Mouse (Mus musculus) left cerebral cortex, postnatal 36 days (tissue): ENCODE data around the gene Fam193a. TPM values are rescaled to one million over a fixed set of nuclear protein-coding genes. Genes with fewer than 3 reads are reported as not detected.

ENCODE experiments used
- DNase-seq, 2 experiments: peaks; one replicate each; pipeline ENCODE4 v3.0.0; 2021 to 2022; ENCODE audit warnings: low spot score in 2 of 2, mixed read lengths in 1 of 2
- intact Hi-C: fragments of 180-260 bp; cut with DNase I; formaldehyde crosslinking; loops from one replicate; pipeline ENCODE4 v1.15.1; 2025
- total RNA-seq, 2 experiments: library from RNA; stranded (reverse); gene quantifications; 2 replicates each; pipeline ENCODE4 v1.2.3; 2021

Fam193a gene
- total RNA-seq, 2 experiments from 2014 or later: 40.0 to 44.5 TPM

DNA sequence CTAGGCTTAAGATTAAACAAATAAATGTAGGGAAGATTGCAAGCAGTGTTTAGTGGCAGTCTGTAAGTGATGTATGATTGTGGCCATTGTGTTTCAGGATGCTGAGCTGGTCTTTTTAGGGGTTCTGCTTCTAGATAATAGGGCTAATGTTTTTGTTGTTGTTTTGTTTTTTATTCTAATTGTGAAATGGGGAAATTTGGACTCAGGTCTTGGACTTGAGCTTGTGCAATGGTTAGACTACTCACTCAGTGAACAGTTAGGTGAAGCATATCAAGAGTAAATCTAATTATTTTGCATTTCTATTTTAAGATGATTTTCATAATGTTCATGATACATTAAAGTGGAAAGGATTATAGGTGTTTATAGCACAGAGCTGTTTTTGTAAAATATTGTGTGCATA is 2.8 kb downstream of the Fam193a start:
- no peak for DNase-seq
- intact Hi-C loops: no loop called here

DNA sequence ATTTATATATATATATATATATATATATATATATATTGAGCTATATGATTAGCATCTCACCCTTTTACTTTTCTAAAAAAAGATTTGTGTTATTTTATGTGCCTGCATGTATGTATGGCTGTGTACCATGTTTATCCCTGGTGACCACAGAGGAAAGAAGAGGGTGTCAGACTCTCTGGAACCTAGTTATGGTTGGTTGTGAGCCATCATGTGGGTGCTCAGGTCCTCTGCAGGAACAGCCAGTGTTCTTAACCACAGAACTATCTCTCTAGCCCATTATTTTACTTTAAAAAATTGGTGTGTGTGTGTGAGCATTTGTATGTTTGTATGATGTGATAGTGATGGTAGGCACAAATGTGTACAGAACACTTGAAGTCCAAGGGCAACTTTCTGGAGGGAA is 9.1 kb downstream of the Fam193a start:
- intact Hi-C loops: no loop called here
- no peak for DNase-seq

DNA sequence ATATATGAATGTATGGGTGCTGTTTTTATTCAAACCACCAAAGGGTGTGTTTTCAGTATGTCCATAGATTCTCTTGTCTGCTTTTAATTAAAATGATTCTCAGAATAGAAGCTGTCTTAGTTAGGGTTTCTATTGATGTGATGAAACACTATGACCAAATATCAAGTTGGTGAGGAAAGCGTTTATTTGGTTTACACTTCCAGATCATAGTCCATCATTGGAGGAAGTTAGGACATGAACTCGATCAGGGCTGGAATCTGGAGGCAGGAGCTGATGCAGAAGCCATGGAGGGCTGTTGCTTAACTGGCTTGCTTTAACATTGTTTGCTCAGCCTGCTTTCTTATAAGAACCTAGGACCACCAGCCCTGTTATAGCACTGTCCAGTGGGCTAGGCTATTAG is 12.0 kb downstream of the Fam193a start:
- intact Hi-C loops: no loop called here
- no peak for DNase-seq

DNA sequence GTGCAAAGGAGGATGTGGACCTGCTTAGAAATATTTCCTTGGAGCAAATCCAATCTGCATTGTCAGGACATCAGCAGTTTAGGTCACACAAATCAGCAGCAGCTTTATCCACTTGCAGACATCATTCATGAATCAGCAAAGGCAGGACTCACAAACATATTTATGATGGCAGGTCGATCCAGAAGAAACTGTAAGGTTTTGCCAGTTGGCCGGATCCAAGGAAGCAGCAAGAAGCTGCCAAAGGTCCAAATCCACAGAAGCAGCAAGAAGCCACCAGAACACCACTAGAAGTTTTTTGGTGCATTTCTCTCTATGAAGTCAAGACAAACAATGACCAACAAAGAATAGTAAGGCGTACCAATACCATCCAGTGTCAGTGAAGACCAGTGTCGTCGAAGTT is 15.9 kb downstream of the Fam193a start:
- DNase-seq: no peak
- intact Hi-C loops: no loop called here

DNA sequence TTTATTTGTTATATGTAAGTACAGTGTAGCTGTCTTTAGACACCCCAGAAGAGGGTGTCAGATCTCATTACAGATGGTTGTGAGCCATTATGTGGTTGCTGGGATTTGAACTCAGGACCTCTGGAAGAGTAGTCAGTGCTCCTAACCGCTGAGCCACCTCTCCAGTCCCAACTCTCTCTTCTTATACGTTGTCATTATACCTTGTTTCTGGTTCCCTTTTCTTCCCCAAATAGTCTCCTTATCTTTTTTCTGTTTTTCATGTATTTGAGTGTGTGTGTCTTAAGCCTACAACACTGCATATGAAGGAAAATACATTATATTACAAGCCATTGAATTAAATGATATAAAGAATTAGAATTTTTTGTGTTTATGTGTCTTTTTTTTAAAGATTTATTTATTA is 17.0 kb downstream of the Fam193a start:
- intact Hi-C loops: no loop called here
- DNase-seq: no peak

DNA sequence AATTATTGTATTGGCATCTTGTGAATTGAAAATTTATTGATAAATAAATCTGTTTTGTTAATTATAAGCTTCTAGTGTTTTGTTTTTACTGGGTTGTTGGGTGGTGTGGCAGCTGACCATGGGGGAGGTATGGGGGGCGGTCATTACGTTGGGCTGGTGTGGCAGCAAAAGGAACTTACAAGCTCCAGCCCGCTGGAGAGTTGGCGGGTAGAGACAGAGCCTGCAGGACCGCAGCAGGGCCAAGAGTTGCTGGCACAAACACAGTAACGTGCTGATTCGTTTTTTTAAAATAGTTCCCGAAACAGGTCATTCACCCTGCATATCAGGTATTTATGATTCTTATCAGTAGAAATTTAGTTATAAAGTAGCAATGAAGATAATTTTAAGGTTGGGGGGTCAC is 23.5 kb downstream of the Fam193a start:
- intact Hi-C loops: no loop called here
- no peak for DNase-seq

DNA sequence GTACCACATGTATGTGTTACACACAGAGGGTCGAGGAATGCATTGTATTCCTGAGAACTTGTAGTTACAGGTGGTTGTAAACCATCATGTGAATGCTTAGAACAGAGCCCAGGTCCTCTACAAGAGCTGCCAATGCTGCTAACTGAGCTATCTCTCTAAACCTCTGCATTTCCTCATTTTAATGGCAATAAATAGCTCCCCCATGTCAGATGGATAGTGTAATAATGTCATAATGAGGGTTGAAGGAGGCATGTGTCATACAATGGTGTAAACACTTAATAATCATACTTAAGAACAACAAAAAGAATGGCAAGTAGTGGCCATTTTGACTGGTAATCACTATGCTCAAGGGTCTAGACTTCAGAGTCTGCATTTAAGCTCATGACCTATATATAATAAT is 25.6 kb downstream of the Fam193a start:
- no peak for DNase-seq
- intact Hi-C loops: no loop called here

DNA sequence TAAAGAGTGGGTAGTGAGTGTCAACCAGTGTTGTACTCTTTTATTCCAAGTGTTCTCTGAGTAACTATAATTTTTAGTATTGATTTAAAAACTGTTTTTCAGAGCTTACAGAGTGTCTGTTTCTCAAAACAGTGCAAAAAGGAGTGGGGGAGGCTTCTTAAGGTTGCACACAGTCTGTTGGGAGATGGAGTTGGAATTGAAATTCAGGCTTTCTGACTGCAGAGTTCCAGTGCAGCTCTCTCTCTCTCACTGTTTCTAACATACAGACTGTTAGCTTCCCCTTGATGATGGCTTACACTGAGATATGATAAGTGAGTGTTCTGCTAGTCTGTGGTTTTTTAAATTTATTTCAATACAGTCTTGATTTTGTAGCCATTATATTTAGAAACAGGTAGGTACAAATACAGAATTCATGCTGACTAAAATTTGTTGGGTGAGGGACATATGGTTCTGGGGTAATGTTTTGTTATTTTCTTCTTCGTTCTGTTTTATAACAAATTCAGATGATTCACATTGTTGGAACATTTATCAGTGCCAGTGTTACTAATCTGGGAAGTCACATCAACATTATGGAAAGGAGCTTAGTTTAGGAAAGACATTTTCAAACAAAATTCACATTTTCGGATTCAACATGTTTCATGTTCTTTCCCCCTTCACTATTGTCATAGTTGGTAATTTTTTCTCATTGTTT is 26.3 kb downstream of the Fam193a start:
- intact Hi-C loops: no loop called here
- no peak for DNase-seq

DNA sequence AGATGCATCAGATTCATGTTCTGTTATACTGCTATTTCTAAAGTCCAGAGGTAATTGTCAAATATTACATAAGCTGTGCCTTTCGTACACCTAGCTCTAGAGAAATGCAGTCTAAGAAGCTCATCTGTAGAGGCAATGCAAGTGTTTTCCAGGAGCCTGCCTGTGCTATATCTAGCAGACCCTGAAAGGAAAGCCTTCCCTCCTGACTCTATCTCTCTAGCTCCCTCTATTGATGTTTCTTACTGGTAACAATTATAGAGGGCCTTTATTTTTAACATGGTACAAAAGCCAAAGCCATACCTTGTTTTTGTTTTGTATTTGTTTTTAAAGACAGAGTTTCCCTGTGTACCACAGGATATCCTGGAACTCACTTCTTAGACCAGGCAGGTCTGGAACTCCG is 28.1 kb downstream of the Fam193a start:
- intact Hi-C loops: no loop called here

DNA sequence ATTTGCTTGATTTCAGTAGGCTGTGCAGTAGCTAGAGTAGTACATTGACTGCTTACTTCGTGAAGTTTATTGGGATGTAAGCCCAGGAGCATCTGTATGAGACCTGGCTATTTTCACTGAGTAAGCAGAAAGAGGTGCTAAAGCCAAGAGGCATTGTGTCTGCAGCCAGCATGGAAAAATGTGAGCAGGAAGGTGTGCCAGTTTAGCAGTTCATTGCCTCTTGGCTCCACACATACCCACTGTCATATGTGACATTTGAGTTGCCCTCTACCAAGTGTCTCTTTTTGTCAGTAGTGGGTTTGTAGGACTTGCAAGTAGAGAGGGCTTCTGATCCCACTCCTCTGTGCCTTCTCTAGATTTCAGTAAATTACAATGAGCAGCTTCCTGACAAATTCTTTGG is 28.6 kb downstream of the Fam193a start:
- no peak for DNase-seq
- intact Hi-C loops: no loop called here

More for the DNA sequence above, 28.1 kb downstream of the Fam193a start:
- DNase-seq: no peak

DNA sequence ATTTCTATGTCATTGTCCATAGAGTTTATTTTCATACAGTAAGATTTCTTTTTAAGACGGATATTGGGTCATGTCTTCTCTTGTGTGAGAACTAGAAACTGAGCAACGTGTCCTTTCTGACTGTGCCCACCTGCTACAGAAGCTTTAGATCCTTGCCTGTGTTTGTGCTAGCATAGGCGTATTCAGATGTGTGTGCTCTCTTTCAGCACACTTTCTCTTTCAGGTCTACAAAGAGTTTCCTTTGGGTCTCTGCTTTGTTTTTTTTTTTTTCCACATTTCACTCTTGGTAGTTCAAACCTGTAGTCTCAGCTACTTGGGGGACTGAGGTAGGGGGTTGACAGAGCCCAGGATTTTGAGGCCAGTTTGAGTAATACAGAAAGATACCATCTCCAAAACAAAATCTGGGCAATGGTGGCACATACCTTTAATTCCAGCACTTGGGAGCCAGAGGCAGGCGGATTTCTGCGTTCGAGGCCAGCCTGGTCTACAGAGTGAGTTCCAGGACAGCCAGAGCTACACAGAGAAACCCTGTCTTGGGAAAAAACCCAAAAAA is 37.7 kb downstream of the Fam193a start:
- DNase-seq: no peak

DNA sequence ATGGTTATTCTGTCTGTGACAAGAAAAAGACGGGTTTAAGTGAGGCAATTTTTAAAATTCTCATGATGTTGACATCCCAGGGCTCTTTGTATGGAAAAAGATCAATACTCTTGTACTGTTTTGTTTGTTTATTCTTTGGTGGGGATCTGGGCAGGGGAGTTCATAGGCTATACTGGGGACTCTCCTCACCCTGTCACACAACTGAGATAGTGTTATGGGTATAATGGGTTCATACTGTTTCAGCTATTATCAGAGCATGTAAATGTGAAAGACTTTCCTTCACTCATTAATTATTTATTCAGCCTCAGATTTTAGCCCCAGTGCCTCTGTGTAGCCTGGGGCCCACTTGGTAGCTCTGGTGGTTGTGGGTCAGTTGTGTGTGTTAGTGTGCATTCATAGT is 39.3 kb downstream of the Fam193a start:
- DNase-seq: no peak
- intact Hi-C loops: no loop called here

More for the DNA sequence above, 37.7 kb downstream of the Fam193a start:
- intact Hi-C loops: no loop called here

DNA sequence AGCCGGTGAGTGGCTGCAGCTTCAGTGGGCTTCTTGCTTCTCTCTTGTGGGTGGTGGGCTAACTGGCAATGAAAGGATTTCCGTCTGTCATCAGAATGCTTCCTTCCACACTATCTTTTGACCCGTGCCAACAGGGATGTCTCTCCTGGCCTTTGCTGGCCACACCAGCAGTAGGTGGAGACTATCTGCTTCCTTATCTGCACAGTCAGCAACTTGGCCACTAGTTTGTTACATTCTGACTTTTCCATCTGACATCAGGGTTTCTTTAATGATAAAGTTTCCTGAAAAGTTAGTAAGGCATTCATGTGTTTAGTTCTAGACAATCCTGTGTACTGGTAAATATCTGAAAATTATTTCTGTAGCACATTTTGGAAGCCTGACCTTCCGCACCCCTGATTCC is 41.1 kb downstream of the Fam193a start:
- DNase-seq: no peak
- intact Hi-C loops: no loop called here

DNA sequence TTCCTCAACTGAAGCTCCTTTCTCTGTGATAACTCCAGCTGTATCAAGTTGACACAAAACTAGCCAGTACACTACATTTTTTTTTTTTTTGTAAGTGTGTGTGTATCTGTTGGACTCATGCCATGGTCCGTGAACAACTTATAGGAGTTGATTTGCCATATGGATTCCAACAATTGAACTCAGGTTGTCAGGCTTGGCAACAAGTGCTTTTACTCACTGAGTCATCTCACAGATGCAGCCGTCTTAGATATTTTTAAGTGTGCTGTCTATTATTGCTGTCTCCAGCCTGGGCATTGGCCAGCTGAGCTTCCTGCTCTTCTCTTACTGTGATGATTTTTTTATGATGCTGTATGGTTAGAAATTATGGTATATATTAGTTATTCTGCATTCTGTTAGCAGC is 44.2 kb downstream of the Fam193a start:
- DNase-seq: no peak
- intact Hi-C loops: no loop called here

DNA sequence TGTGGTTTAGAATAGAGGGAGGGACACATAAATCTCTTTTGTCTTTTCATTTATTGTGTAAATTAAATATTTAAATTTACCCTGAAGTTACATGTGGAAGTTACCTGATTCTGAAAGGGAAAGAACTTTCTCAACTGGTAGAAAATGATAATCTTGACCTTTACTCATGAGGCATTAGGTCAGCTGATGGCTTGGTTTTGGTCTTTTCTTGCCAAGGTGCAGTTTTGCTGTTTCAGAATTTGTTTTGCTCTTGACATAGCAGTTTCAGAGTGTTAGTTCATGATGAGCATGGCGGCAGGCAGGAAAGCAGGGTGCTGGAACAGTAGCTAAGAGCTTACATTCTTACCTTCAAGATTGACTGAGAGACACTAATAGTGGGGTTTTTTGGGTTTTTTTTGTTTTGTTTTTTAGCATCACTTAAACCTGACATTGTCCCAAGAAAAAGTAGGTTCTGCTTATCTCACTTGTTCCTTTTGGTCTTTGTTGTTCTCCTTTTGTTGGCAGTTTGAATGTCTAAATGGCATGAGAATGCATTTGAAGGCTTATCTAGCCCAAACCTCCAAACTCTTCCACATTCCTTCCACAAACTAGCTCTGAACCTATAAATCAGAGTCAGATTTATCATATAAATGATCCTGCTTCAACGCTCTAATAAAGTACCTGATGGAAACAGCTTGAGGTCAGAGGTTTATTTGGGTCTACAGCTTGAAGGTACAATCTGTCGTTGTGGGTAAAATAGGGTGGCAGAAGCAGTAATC is 47.7 kb downstream of the Fam193a start:
- DNase-seq: no peak
- intact Hi-C loops: no loop called here

DNA sequence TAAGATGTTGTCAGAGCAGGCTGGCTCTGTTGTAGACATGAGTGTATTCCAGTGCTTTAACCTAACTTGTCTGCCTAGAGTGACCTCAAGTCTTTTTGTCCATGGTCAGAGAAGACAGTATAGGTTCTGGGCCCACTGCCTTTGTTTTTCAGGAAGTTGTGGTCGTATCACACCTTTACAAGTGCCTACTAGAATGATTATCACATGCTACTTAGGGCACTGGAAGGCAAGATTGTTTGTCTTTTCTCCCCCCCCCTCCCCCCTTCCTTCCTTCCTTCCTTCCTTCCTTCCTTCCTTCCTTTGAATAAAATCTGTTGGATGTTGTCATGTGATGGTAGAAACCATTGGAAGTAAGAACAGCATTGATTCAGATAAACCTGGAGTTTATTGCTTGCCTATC is 49.5 kb downstream of the Fam193a start:
- intact Hi-C loops: no loop called here
- DNase-seq: no peak

DNA sequence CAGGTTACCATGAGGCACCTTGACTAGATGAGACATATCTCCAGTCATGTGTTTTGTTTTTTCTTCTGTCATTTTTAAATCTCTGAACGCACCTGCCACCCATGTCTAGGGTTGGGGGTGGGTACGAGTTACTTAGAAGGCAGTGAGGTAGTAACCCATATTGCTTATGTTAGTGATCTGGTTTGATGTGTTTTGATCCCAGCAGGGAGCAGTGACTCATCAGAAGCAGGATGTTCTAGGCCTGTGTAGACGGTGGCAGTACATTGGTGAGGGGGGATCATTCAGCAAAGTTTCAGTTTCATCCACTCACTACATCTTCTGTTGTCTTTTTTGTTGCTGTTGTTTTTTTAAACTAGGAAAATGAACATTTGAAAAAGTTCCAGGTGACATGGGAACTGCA is 61.0 kb downstream of the Fam193a start:
- no peak for DNase-seq
- intact Hi-C loops: no loop called here

DNA sequence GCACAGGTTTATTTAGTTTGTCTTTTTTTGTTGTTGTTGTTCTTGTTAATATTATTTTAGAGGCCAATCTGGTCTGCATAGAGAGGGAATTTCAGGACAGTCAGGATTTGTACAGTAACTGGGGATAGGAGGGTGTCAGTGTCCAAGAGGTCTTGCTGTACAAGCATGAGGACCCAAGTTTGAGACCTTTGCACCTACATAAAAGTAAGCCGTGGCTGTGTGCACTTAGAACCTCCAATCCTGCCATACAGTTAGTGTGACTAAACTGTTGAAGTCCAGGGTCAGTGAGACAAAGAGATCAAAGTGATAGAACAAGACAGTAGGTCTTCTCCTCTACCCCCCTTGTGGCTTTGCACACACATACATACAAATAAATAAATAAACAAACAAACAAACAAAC is 64.1 kb downstream of the Fam193a start:
- DNase-seq: no peak
- intact Hi-C loops: no loop called here

DNA sequence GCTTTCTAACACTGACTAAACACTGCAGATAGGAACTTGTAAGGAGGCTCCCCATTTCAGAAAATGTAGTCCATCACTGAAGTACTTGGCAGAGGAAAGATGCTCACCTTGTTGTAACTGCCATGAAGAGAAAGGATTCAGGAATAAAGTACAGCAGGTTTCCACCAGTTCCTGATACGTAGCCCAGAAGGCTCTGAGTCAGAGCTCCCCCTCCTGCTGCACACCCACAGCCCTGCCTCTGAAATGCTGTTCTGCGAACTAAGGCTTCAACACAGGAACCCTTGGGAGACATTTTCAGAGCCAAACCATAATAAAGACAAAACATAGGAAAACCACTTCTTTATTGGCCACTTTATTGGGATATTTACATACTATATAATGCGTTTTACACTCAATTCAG is 64.5 kb downstream of the Fam193a start:
- DNase-seq: no peak
- intact Hi-C loops: no loop called here

DNA sequence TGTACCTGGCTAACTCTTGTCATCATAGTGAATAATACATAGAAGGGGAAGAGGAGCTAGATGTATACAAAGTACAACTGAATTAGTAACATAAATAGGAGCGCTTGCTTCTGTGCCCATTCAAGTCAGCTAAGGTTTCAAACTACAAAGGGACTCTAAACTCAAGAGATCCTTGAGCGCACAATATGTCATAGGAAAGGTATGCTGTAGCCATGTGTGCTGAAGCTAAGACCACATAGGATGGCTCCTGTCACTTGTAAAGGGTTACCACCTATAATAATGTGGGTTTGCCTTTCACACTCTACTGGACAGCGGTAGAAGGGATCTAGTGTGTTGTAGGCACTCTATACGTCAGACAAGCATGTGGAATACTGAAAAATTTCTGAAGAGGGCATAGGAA is 68.3 kb downstream of the Fam193a start:
- no peak for DNase-seq
- intact Hi-C loops: no loop called here

DNA sequence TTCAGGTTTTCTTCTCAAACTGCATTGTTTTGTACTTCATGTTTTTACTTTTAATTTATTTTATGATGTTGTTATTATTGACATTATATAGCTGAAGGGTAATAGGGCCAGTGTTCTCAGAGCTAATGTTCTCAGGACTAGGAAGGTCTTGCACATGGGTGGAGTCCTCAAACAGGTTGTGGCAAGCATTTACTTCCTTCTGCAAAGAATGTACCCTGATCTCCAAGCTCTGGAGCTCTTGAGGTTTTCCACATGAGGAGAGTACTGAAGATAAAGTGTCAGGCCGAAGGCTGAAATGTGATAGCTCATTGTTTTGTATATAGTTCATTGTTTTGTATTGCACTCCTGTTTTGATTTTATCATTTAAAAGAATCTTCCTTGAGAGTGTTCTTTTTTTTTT is 68.9 kb downstream of the Fam193a start:
- intact Hi-C loops: no loop called here
- DNase-seq: no peak
